ENCODE assay signal across 16 mouse cellular contexts in the genomic region with DNA sequence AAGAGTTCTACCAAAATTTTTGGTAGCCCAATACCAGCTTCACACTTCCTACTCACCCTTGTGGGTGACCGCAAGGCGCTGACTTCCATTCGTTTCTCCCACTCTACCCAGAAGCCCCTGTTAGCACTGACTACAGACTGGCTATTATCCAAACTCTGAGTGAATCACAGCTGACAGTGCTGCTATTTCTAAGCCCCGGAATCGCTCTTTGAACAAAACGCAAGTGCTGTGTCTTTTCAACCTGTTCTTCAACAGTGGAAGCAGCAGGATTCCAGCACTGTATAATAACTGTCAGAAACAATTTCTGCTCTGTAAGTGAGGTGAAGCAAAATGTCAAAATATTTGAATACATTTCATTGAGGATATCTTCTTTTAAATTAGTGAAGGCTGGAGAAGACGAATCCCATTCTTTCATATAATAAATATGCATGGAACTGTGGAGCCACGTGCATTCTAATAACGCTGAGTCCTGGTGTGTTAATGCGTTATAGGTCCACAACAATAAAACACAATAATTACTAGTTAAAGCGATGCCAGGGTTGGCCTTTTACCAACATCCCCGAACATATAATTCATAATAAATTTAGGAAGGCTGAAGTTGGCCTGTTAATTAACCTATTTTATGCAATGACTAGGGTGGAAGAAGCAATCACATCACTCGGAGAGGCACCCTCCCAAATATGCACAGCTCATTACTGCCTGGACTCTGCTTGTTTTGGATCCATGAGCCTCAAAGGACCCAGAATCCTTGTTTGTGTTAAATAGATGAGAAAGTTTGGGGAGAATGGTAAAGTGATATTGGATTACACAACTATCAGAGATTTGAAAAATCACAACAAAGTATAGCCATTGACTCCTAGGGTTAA.
DNase-seq lines count a peak whose midpoint lies in the region; ATAC-seq and TF ChIP-seq lines count a peak whose summit lies in the region.
"Had no signal": no experiment of that assay in that cellular context is flagged by ENCODE, and none has a peak within 500 bp of the region (broad histone marks: within the 10 kb centered on the region; RNA-seq: fewer than 3 reads in every experiment).

No protein-coding gene starts in this region.

- intact Hi-C loops in heart, postnatal 14 days (cut with DNase I), result no loop called here

- H3K9ac ChIP-seq in limb, embryonic 11.5 days (ENCODE audit: low read length), result no peak overlapping the region
- no peak overlapping the region for H3K9ac ChIP-seq in forebrain, postnatal 0 days
- H3K9ac ChIP-seq in liver, embryonic 12.5 days, result no peak overlapping the region
- H3K9ac ChIP-seq: embryonic facial prominence, embryonic 13.5 days; limb, embryonic 12.5 days; lung, embryonic 15.5 days had no signal

- TF ChIP-seq CTCF in forebrain, postnatal 0 days (IDR thresholded peaks at IDR 0.05; ENCODE audit: low read depth), result no peak

- no peaks in the 10 kb centered on the region for H3K4me1 ChIP-seq in limb, embryonic 11.5 days (ENCODE audit: control insufficient read depth, insufficient read depth, low read length)
- H3K4me1 ChIP-seq in limb, embryonic 10.5 days, result peaks cover 4% of the 10 kb centered on the region
- H3K4me1 ChIP-seq in forebrain, postnatal 0 days (ENCODE audit: insufficient read depth), result no peaks in the 10 kb centered on the region
- H3K4me1 ChIP-seq in liver, embryonic 12.5 days, result no peaks in the 10 kb centered on the region
- H3K4me1 ChIP-seq: embryonic facial prominence, embryonic 13.5 days; limb, embryonic 12.5 days; lung, embryonic 15.5 days had no signal

- no peaks in the 10 kb centered on the region for H3K9me3 ChIP-seq in limb, embryonic 11.5 days (ENCODE audit: control insufficient read depth, low read length)
- no peaks in the 10 kb centered on the region for H3K9me3 ChIP-seq in limb, embryonic 10.5 days (replicated peaks)
- H3K9me3 ChIP-seq in forebrain, postnatal 0 days (ENCODE audit: low read length), result no peaks in the 10 kb centered on the region
- no peaks in the 10 kb centered on the region for H3K9me3 ChIP-seq in liver, embryonic 12.5 days (replicated peaks)
- H3K9me3 ChIP-seq: embryonic facial prominence, embryonic 13.5 days; limb, embryonic 12.5 days; lung, embryonic 15.5 days had no signal

- no peak for ATAC-seq in limb, embryonic 11.5 days (ENCODE audit: insufficient number of reproducible peaks, low FRiP score, low TSS enrichment, low read depth)
- ATAC-seq in forebrain, postnatal 0 days, result peak; percentile 80
- ATAC-seq in liver, embryonic 12.5 days, result no peak

- 86% methylated on average over 13 of the region's 13 CpGs for WGBS in limb, embryonic 11.5 days
- WGBS in limb, embryonic 10.5 days, result 92% methylated on average over 13 of the region's 13 CpGs
- WGBS in forebrain, postnatal 0 days, result 31% methylated on average over 13 of the region's 13 CpGs
- WGBS in liver, embryonic 12.5 days (ENCODE audit: insufficient replicate concordance), result 72% methylated on average over 13 of the region's 13 CpGs

- DNase-seq in limb, embryonic 11.5 days (ENCODE audit: low spot score), result peak; percentile 12
- DNase-seq in limb, embryonic 10.5 days (ENCODE audit: low spot score), result no peak
- peak; percentile 43 for DNase-seq in forebrain, postnatal 0 days
- peak; percentile 41 for DNase-seq in layer of hippocampus, adult 9-11 months
- peak; percentile 42 for DNase-seq in retina, embryonic 14.5 days (ENCODE audit: low spot score)
- no peak for DNase-seq in heart, postnatal 4 days
- DNase-seq in heart, postnatal 14 days, result no peak
- DNase-seq: adrenal gland, postnatal 25 days; cerebellum, adult 8-10 months; gastrocnemius, postnatal 10 days; kidney, adult 18-20 months had no signal

- H3K4me3 ChIP-seq in limb, embryonic 11.5 days (ENCODE audit: low read depth, low read length), result no peak overlapping the region
- H3K4me3 ChIP-seq in limb, embryonic 10.5 days, result no peak overlapping the region
- no peak overlapping the region for H3K4me3 ChIP-seq in forebrain, postnatal 0 days (ENCODE audit: low read depth, low read length)
- H3K4me3 ChIP-seq in liver, embryonic 12.5 days, result no peak overlapping the region
- H3K4me3 ChIP-seq: embryonic facial prominence, embryonic 13.5 days; limb, embryonic 12.5 days; lung, embryonic 15.5 days had no signal

- no peak overlapping the region for H3K4me2 ChIP-seq in limb, embryonic 11.5 days (ENCODE audit: low read depth, severe bottlenecking)
- 0 out of 2 replicates have a peak overlapping the region, but pooled peaks have one; percentile 4 for H3K4me2 ChIP-seq in forebrain, postnatal 0 days (ENCODE audit: low read depth)
- no peak overlapping the region for H3K4me2 ChIP-seq in liver, embryonic 12.5 days
- H3K4me2 ChIP-seq: embryonic facial prominence, embryonic 13.5 days; limb, embryonic 12.5 days; lung, embryonic 15.5 days had no signal

- no peaks in the 10 kb centered on the region for H3K27me3 ChIP-seq in limb, embryonic 11.5 days (ENCODE audit: control insufficient read depth, insufficient read depth, low read length)
- H3K27me3 ChIP-seq in limb, embryonic 10.5 days (ENCODE audit: low read depth, poor library complexity, severe bottlenecking), result no peaks in the 10 kb centered on the region
- no peaks in the 10 kb centered on the region for H3K27me3 ChIP-seq in forebrain, postnatal 0 days (ENCODE audit: insufficient read depth, low read length)
- no peaks in the 10 kb centered on the region for H3K27me3 ChIP-seq in liver, embryonic 12.5 days (replicated peaks)
- H3K27me3 ChIP-seq: CH12.LX; embryonic facial prominence, embryonic 13.5 days; limb, embryonic 12.5 days; lung, embryonic 15.5 days had no signal

- no peaks in the 10 kb centered on the region for H3K36me3 ChIP-seq in limb, embryonic 11.5 days (ENCODE audit: control insufficient read depth, insufficient read depth, low read length)
- no peaks in the 10 kb centered on the region for H3K36me3 ChIP-seq in limb, embryonic 10.5 days
- no peaks in the 10 kb centered on the region for H3K36me3 ChIP-seq in forebrain, postnatal 0 days (ENCODE audit: insufficient read depth)
- H3K36me3 ChIP-seq in liver, embryonic 12.5 days, result no peaks in the 10 kb centered on the region
- H3K36me3 ChIP-seq: embryonic facial prominence, embryonic 13.5 days; limb, embryonic 12.5 days; lung, embryonic 15.5 days had no signal

- H3K27ac ChIP-seq in limb, embryonic 11.5 days (replicated peaks; ENCODE audit: low read depth, low read length), result no peak overlapping the region
- no peak overlapping the region for H3K27ac ChIP-seq in limb, embryonic 10.5 days
- H3K27ac ChIP-seq in forebrain, postnatal 0 days (ENCODE audit: low read depth, low read length), result no peak overlapping the region
- H3K27ac ChIP-seq in liver, embryonic 12.5 days, result no peak overlapping the region
- H3K27ac ChIP-seq: embryonic facial prominence, embryonic 13.5 days; limb, embryonic 12.5 days; lung, embryonic 15.5 days had no signal

Comparison
In these comparisons a context has a peak if more than half of its experiments do, and no peak if none do; other contexts are left out.
1. DNase-seq: peak in limb, embryonic 11.5 days (single experiment), forebrain, postnatal 0 days (single experiment), layer of hippocampus, adult 9-11 months (single experiment) and retina, embryonic 14.5 days (single experiment); none in limb, embryonic 10.5 days (single experiment), heart, postnatal 4 days (single experiment) and heart, postnatal 14 days (0 of 2).